Mouse (Mus musculus): ENCODE measurements around the gene Sergef. TPM values are rescaled to one million over a fixed set of nuclear protein-coding genes. Genes with fewer than 3 reads are reported as not detected.

Sergef gene
- total RNA-seq, 2 experiments from 2014 or later, result 47.3 to 54.1 TPM

GRCm38 (mm10) chr7:46403616-46404485, 235.8 kb downstream of the Sergef start:
- TF ChIP-seq CTCF (conservative IDR thresholded peaks at IDR 0.05), result no peak
- no peak for DNase-seq (ENCODE audit: low spot score in 2 of 2)
- Histone ChIP-seq H3K27ac (peak overlapping the region; percentile 7; the same call in 1 of the 2 replicates), H3K4me3 (no peak overlapping the region)

GRCm38 (mm10) chr7:46401371-46402180, 238.0 kb downstream of the Sergef start:
- Histone ChIP-seq H3K27ac (no peak overlapping the region), H3K4me3 (peak overlapping the region; percentile 6; the same call in 1 of the 2 replicates)
- TF ChIP-seq CTCF (conservative IDR thresholded peaks at IDR 0.05), result no peak
- no peak for DNase-seq (ENCODE audit: low spot score in 2 of 2)

GRCm38 (mm10) chr7:46400346-46400745, 239.3 kb downstream of the Sergef start:
- DNase-seq (ENCODE audit: low spot score in 2 of 2), result no peak
- Histone ChIP-seq H3K4me3 (peak overlapping the region; percentile 83), H3K27ac (peak overlapping the region; percentile 86)
- TF ChIP-seq CTCF (conservative IDR thresholded peaks at IDR 0.05), result no peak

- no peak for DNase-seq (ENCODE audit: low spot score in 2 of 2)
- H3K4me3 ChIP-seq, result peak overlapping the region; percentile 83
- TF ChIP-seq CTCF (conservative IDR thresholded peaks at IDR 0.05), result no peak
- H3K27ac ChIP-seq, result peak overlapping the region; percentile 86
These were observed 239.9 kb downstream of the Sergef start for GRCm38 (mm10) chr7:46399676-46400075.

GRCm38 (mm10) chr7:46398612-46399011, 241.0 kb downstream of the Sergef start:
- H3K27ac ChIP-seq, result peak overlapping the region; percentile 59; the same call in 1 of the 2 replicates
- peak overlapping the region; percentile 83 for H3K4me3 ChIP-seq
- no peak for TF ChIP-seq CTCF (conservative IDR thresholded peaks at IDR 0.05)
- no peak for DNase-seq (ENCODE audit: low spot score in 2 of 2)

GRCm38 (mm10) chr7:46397732-46398333, 241.8 kb downstream of the Sergef start:
- peak overlapping the region; percentile 83 for H3K4me3 ChIP-seq
- peak in 1 of 2 experiments; percentile 50 for DNase-seq (ENCODE audit: low spot score in 2 of 2)
- TF ChIP-seq CTCF (conservative IDR thresholded peaks at IDR 0.05), result no peak
- H3K27ac ChIP-seq, result peak overlapping the region; percentile 94

- peak; percentile 65 to 72 for DNase-seq (ENCODE audit: low spot score in 2 of 2)
- TF ChIP-seq CTCF (conservative IDR thresholded peaks at IDR 0.05), result peak; percentile 82
- peak overlapping the region; percentile 94 for H3K27ac ChIP-seq
- H3K4me3 ChIP-seq, result peak overlapping the region; percentile 83
These were observed 242.5 kb downstream of the Sergef start for GRCm38 (mm10) chr7:46396928-46397731.

GRCm38 (mm10) chr7:46396231-46396927, 243.2 kb downstream of the Sergef start, which contains the start of gene Kcnc1:
TSS of gene Kcnc1 (plus strand) at chr7:46396497.
- TF ChIP-seq CTCF (conservative IDR thresholded peaks at IDR 0.05), result no peak; the same call in 1 of the 2 replicates
- peak; percentile 52 to 68 for DNase-seq (ENCODE audit: low spot score in 2 of 2)
- H3K4me3 ChIP-seq, result peak within 1 kb of the TSS; percentile 83
- peak within 1 kb of the TSS; percentile 94 for H3K27ac ChIP-seq

GRCm38 (mm10) chr7:46395571-46395970, 244.0 kb downstream of the Sergef start:
- TF ChIP-seq CTCF (conservative IDR thresholded peaks at IDR 0.05), result no peak

GRCm38 (mm10) chr7:46394933-46395332, 244.7 kb downstream of the Sergef start:
- Histone ChIP-seq H3K4me3 (no peak overlapping the region), H3K27ac (no peak overlapping the region)
- no peak for DNase-seq (ENCODE audit: low spot score in 2 of 2)
- no peak for TF ChIP-seq CTCF (conservative IDR thresholded peaks at IDR 0.05)

More at GRCm38 (mm10) chr7:46395571-46395970, 244.0 kb downstream of the Sergef start:
- H3K27ac ChIP-seq, result no peak overlapping the region
- no peak overlapping the region for H3K4me3 ChIP-seq
- no peak for DNase-seq (ENCODE audit: low spot score in 2 of 2)

All from layer of hippocampus, adult 2 months (tissue).